Mouse (Mus musculus) midbrain, embryonic 12.5 days (tissue): Measurements from ENCODE around the gene Ctsa. TPM values are rescaled to one million over a fixed set of nuclear protein-coding genes. Genes with fewer than 3 reads are reported as not detected.

Source experiments
- ATAC-seq: fragments of 200-750 bp; cut with Nextera tagmentation; 2 replicates; pipeline ENCODE4 v1.8.0; 2017; ENCODE audit warnings: low read depth, moderate TSS enrichment, moderate library complexity; ENCODE audit not compliant: low FRiP score
- H3K27ac ChIP-seq: fragments of 300-500 bp; sonication (generic); replicated peaks from 2 replicates; pipeline ENCODE4 v1.5.1; 2016; ENCODE audit warnings: mild to moderate bottlenecking
- H3K27me3 ChIP-seq: fragments of 300-500 bp; sonication (generic); 2 replicates; pipeline ENCODE4 v1.6.1; 2016; ENCODE audit warnings: mild to moderate bottlenecking
- H3K36me3 ChIP-seq: fragments of 300-500 bp; sonication (generic); 2 replicates; pipeline ENCODE4 v1.6.1; 2016
- H3K4me1 ChIP-seq: fragments of 300-500 bp; sonication (generic); 2 replicates; pipeline ENCODE4 v1.6.1; 2016
- H3K4me2 ChIP-seq: fragments of 300-500 bp; sonication (generic); replicated peaks from 2 replicates; pipeline ENCODE4 v1.6.1; 2016; ENCODE audit warnings: mild to moderate bottlenecking, moderate library complexity
- H3K4me3 ChIP-seq: fragments of 300-500 bp; sonication (generic); 2 replicates; pipeline ENCODE4 v1.5.1; 2016; ENCODE audit warnings: mild to moderate bottlenecking
- H3K9ac ChIP-seq: fragments of 300-500 bp; sonication (generic); replicated peaks from 2 replicates; pipeline ENCODE4 v1.6.1; 2016; ENCODE audit warnings: mild to moderate bottlenecking, moderate library complexity
- H3K9me3 ChIP-seq: fragments of 300-500 bp; sonication (generic); 2 replicates; pipeline ENCODE4 v1.6.1; 2016; ENCODE audit warnings: mild to moderate bottlenecking
- WGBS: fragments of 180-500 bp; shearing (Covaris S2); methylation state at CpG from one replicate; pipeline ENCODE4 v1.1.7; 2016; 5-methylcytosine and 5-hydroxymethylcytosine counted together
- polyA plus RNA-seq: library from polyadenylated mRNA; unstranded; fragments of >200 nt; fragmentation: Nextera tagmentation; extraction: Ambion mirVana; gene quantifications from 2 replicates; pipeline ENCODE4 v1.2.1, GENCODE M21; 2016

Gene Ctsa
- 98.8 and 101 TPM in 2 replicates for polyA plus RNA-seq

- peak within 1 kb of the TSS; percentile 100 for H3K4me2 ChIP-seq
- WGBS, result under 1% methylated on average over 35 of the region's 35 CpGs
- peak; percentile 67 for ATAC-seq
- peak within 1 kb of the TSS; percentile 83 for H3K9ac ChIP-seq
- H3K4me1 ChIP-seq, result peaks cover 19% of the 10 kb centered on the region
- H3K27ac ChIP-seq, result peak within 1 kb of the TSS; percentile 70
- no peaks in the 10 kb centered on the region for H3K9me3 ChIP-seq
- peak within 1 kb of the TSS; percentile 76 for H3K4me3 ChIP-seq
- H3K27me3 ChIP-seq, result no peaks in the 10 kb centered on the region
- peaks cover 14% of the 10 kb centered on the region; the same call in 1 of the 2 replicates for H3K36me3 ChIP-seq
Measured at GRCm38 (mm10) chr2:164832748-164833301, at the start of gene Ctsa. Gene Ctsa (plus strand): TSS chr2:164832873.

GRCm38 (mm10) chr2:164783926-164784581 is 48.6 kb upstream of the Ctsa start:
- ATAC-seq, result no peak
- Histone ChIP-seq H3K27ac (no peak overlapping the region), H3K9ac (no peak overlapping the region), H3K4me3 (no peak overlapping the region), H3K9me3 (no peaks in the 10 kb centered on the region), H3K4me1 (peaks cover 11% of the 10 kb centered on the region), H3K36me3 (0 out of 2 replicates have a peak, but pooled peaks cover 2% of the 10 kb centered on the region), H3K4me2 (no peak overlapping the region), H3K27me3 (0 out of 2 replicates have a peak, but pooled peaks cover 4% of the 10 kb centered on the region)
- 80% methylated on average over 7 of the region's 7 CpGs for WGBS

- no peak for ATAC-seq
- Histone ChIP-seq H3K27ac (no peak overlapping the region), H3K36me3 (0 out of 2 replicates have a peak, but pooled peaks cover 3% of the 10 kb centered on the region), H3K4me2 (peak overlapping the region; percentile 82), H3K4me1 (peaks cover 11% of the 10 kb centered on the region), H3K9me3 (no peaks in the 10 kb centered on the region), H3K27me3 (0 out of 2 replicates have a peak, but pooled peaks cover 4% of the 10 kb centered on the region), H3K4me3 (peak overlapping the region; percentile 64), H3K9ac (peak overlapping the region; percentile 60; the same call in 1 of the 2 replicates)
- 16% methylated on average over 7 of the region's 7 CpGs for WGBS
Measured at GRCm38 (mm10) chr2:164784869-164785420, 47.7 kb upstream of the Ctsa start.

DNA sequence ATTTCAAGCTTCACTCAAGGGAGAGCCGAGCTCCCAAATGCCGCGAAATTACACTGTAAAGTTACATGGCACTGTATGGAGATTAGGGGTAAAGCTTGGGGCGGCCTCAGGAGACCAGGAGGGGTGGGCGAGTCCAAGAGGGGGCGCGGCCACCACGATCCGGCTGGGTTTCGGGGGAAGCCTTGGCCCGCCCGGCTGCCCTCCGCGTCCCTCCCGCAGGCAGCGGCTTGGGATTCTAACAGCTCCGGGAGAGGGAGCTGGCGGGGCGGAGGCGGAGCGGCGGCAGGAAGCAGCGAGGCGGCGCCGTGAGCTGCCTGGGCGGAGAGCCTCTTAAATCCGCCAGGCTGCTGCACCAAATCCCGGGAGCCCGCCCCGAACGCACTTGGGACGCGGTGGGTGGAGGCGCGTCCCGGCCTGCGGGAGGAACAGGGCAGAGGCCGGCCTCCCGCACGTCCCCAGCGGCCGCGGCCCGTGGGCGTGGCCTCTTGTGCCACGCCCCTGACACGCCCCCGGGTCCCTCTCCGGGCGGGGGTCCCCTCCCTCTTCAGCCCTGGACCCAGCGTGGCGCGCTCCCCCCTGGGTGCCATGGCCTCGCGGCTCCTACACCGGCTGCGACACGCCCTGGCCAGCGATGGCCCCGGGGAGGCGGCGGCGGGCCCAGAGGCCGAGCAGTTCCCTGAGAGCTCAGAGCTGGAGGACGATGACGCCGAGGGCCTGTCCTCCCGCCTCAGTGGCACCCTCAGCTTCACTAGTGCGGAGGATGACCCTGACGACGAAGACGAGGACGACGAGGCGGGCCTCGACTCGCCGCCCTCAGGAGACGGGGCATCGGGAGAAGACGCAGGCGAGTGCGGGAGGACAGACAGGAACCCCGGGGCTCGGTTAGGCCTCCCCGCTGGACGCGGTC is 46.9 kb upstream of the Ctsa start, which contains the start of gene Snx21:
Snx21 (plus strand) TSS at position 343 of the 907 bp plus-strand sequence.
- Histone ChIP-seq H3K4me1 (peaks cover 11% of the 10 kb centered on the region), H3K9me3 (no peaks in the 10 kb centered on the region), H3K27me3 (0 out of 2 replicates have a peak, but pooled peaks cover 4% of the 10 kb centered on the region), H3K36me3 (0 out of 2 replicates have a peak, but pooled peaks cover 4% of the 10 kb centered on the region), H3K27ac (peak within 1 kb of the TSS; percentile 69), H3K4me2 (peak within 1 kb of the TSS; percentile 82), H3K4me3 (peak within 1 kb of the TSS; percentile 64), H3K9ac (peak within 1 kb of the TSS; percentile 60)
- ATAC-seq, result peak; percentile 90
- under 1% methylated on average over 83 of the region's 89 CpGs for WGBS

DNA sequence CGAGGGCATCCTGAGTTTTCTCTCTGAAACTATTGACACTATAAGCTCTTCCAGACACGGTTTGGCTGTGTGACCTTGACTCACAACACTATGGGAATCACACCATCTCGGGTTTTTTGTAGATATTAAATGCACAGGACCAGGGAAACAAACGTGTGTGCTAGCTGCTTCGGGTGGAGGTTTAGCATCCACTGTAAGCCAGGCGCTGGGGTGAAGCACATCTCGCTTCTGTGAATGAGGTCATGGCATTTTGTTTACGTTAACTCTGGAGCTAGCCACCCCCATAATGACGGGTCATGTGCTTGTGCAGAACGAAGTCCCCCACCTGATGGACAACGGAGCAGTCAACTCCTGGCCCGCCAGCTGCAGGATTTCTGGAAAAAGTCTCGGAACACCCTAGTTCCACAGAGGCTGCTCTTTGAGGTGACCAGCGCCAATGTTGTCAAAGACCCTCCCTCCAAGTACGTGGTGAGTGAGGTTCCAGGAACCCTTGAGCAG is 46.2 kb upstream of the Ctsa start:
- peak overlapping the region; percentile 82 for H3K4me2 ChIP-seq
- H3K27ac ChIP-seq, result no peak overlapping the region
- H3K27me3 ChIP-seq, result 0 out of 2 replicates have a peak, but pooled peaks cover 4% of the 10 kb centered on the region
- H3K4me1 ChIP-seq, result peaks cover 11% of the 10 kb centered on the region
- H3K9me3 ChIP-seq, result no peaks in the 10 kb centered on the region
- peak overlapping the region; percentile 64 for H3K4me3 ChIP-seq
- WGBS, result 11% methylated on average over 15 of the region's 15 CpGs
- ATAC-seq, result peak; percentile 14; the same call in 1 of the 2 replicates
- H3K9ac ChIP-seq, result peak overlapping the region; percentile 60
- peaks cover 11% of the 10 kb centered on the region; the same call in 1 of the 2 replicates for H3K36me3 ChIP-seq

GRCm38 (mm10) chr2:164787032-164787431 is 45.6 kb upstream of the Ctsa start:
- Histone ChIP-seq H3K4me1 (peaks cover 11% of the 10 kb centered on the region), H3K36me3 (peaks cover 17% of the 10 kb centered on the region), H3K9ac (no peak overlapping the region), H3K27me3 (0 out of 2 replicates have a peak, but pooled peaks cover 4% of the 10 kb centered on the region), H3K4me2 (peak overlapping the region; percentile 82), H3K27ac (no peak overlapping the region), H3K4me3 (no peak overlapping the region), H3K9me3 (no peaks in the 10 kb centered on the region)
- ATAC-seq, result no peak
- 87% methylated on average over 3 of the region's 3 CpGs for WGBS

DNA sequence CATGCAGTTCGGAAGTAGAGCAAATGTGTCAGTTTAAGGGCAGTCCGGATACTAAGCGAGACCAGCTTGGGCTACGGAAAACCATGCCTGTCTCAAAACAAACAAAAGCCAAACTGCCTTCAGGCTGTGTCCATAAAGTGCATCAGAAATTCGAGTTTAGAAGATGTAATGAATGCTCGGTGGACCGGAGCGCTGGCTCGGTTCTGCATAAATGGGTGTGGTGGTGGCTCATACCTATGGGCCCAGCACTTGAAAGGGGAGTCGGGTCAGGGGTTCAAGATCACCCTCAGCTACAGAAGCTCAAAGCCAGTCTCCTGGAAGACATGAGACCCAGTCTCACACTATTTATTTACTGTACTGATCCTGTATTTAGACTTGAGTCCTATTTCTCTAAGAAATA is 44.9 kb upstream of the Ctsa start:
- H3K4me2 ChIP-seq, result no peak overlapping the region
- H3K27ac ChIP-seq, result no peak overlapping the region
- H3K4me1 ChIP-seq, result peaks cover 11% of the 10 kb centered on the region
- no peak overlapping the region for H3K4me3 ChIP-seq
- H3K9ac ChIP-seq, result no peak overlapping the region
- peaks cover 24% of the 10 kb centered on the region for H3K36me3 ChIP-seq
- ATAC-seq, result no peak
- H3K9me3 ChIP-seq, result no peaks in the 10 kb centered on the region
- H3K27me3 ChIP-seq, result 0 out of 2 replicates have a peak, but pooled peaks cover 4% of the 10 kb centered on the region
- 84% methylated on average over 10 of the region's 10 CpGs for WGBS

GRCm38 (mm10) chr2:164788411-164788810 is 44.3 kb upstream of the Ctsa start:
- no peak overlapping the region for H3K4me2 ChIP-seq
- peaks cover 13% of the 10 kb centered on the region for H3K4me1 ChIP-seq
- peaks cover 30% of the 10 kb centered on the region for H3K36me3 ChIP-seq
- 0 out of 2 replicates have a peak, but pooled peaks cover 4% of the 10 kb centered on the region for H3K27me3 ChIP-seq
- H3K9me3 ChIP-seq, result no peaks in the 10 kb centered on the region
- no peak overlapping the region for H3K27ac ChIP-seq
- 0 out of 2 replicates have a peak overlapping the region, but pooled peaks have one; percentile 28 for H3K9ac ChIP-seq
- 73% methylated on average over 4 of the region's 4 CpGs for WGBS
- no peak overlapping the region for H3K4me3 ChIP-seq
- no peak for ATAC-seq

DNA sequence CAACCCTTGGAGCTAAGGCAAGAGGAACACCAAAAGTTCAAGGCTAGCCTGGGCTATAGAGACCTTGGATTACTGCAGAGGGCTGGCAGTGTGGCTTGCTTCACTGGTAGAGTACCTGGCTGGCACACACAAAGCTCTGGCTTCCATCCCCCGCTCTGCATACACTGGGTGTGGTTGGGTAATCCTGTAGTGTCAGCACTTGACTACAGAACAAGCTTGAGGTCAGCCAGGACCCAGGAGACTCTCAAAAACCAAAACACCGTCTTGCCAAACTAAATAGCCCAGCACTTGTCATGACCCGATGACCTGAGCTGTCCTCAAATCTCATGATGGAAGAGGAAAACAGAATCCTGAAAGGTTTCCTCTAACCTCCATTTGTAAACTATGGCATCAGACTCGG is 42.2 kb upstream of the Ctsa start:
- no peak for ATAC-seq
- Histone ChIP-seq H3K4me3 (no peak overlapping the region), H3K27ac (no peak overlapping the region), H3K4me1 (peaks cover 8% of the 10 kb centered on the region), H3K36me3 (peaks cover 42% of the 10 kb centered on the region), H3K9me3 (no peaks in the 10 kb centered on the region), H3K4me2 (no peak overlapping the region), H3K27me3 (0 out of 2 replicates have a peak, but pooled peaks cover 4% of the 10 kb centered on the region), H3K9ac (no peak overlapping the region)
- 89% methylated on average over 4 of the region's 4 CpGs for WGBS

- 0 out of 2 replicates have a peak, but pooled peaks cover 2% of the 10 kb centered on the region for H3K4me1 ChIP-seq
- H3K36me3 ChIP-seq, result peaks cover 56% of the 10 kb centered on the region
- no peaks in the 10 kb centered on the region for H3K9me3 ChIP-seq
- no peak for ATAC-seq
- no peak overlapping the region for H3K4me3 ChIP-seq
- no peak overlapping the region for H3K4me2 ChIP-seq
- H3K27me3 ChIP-seq, result 0 out of 2 replicates have a peak, but pooled peaks cover 4% of the 10 kb centered on the region
- 92% methylated on average over 18 of the region's 18 CpGs for WGBS
- no peak overlapping the region for H3K27ac ChIP-seq
- H3K9ac ChIP-seq, result no peak overlapping the region
Measured at GRCm38 (mm10) chr2:164791841-164792261, 40.8 kb upstream of the Ctsa start.
